Mouse (Mus musculus): Measurements from ENCODE around the gene Kirrel3.

The Kirrel3 gene

GRCm38 (mm10) chr9:34993467-34994211, 507.9 kb downstream of the Kirrel3 start:
- peak; percentile 91 for DNase-seq

DNA sequence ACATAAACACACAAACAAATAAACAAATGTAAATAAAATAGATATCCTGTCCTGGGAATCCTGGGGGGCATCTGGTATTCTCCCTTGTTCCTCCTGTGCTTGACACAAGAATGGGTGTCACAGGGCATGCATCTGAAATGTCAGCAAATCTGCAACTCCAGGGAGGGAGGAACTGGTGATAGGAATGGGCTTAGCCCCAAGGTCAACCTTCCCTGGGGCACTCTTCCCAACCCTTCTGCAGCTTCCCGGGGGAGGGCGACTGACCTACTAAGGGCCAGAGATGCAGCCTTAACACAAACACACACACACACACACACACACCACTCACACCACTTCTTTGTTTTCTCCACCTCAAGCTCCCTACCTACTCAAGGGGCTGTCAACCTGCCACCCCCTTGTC, 509.4 kb downstream of the Kirrel3 start:
- no peak for DNase-seq

DNA sequence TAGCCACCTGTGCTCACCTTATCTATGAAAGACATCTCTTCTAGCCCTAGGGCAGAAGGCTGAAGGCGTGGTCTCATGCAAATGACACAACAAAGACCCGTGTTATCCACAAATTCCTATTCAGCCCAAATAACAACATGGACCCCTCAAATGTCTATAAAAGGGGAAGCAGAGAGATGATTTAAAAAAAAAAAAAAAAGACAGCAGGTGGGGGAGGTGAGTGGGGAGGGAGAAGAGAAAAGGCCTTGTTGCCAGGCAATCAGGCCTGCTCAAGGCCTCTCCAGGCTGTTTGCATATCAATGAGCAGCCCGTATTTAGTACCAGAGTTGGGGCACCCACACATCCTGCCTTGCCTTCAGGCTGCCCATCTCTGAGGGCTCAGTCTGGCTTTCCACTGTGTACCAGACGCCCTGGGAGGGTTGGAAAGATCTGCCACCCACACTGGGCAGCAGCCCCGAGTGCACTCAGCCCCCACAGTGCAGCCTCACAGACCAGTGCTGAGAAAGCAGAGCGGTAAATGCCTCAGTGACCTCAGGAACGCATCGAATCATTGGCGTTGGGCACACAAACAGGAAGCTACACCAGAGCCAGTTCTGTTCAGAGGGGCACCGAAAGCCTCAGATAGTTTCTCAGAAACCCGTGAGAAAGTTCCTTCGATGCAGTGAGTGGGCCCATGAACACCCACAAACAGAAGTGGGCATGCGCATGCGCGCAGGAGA, 510.1 kb downstream of the Kirrel3 start:
- DNase-seq: no peak

- DNase-seq: no peak
Measured at GRCm38 (mm10) chr9:34997880-34998865, 512.5 kb downstream of the Kirrel3 start.

DNA sequence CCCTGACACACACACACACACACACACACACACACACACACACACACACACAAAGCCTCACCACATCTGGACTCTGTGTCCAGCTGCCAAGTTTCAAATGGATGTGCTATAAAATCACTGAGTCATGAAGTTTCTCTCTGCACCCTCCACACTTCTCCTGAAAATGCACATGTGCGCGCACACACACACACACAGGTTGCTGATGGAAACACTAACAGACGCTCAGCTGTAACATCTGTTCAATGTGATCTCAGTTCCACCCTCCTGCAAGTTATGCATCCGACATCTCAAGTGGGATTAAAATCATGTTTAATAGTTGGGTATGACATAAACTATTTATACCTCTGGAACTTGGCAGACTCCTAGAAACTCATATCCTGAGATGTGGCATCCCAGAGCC, 518.4 kb downstream of the Kirrel3 start:
- DNase-seq: no peak

DNA sequence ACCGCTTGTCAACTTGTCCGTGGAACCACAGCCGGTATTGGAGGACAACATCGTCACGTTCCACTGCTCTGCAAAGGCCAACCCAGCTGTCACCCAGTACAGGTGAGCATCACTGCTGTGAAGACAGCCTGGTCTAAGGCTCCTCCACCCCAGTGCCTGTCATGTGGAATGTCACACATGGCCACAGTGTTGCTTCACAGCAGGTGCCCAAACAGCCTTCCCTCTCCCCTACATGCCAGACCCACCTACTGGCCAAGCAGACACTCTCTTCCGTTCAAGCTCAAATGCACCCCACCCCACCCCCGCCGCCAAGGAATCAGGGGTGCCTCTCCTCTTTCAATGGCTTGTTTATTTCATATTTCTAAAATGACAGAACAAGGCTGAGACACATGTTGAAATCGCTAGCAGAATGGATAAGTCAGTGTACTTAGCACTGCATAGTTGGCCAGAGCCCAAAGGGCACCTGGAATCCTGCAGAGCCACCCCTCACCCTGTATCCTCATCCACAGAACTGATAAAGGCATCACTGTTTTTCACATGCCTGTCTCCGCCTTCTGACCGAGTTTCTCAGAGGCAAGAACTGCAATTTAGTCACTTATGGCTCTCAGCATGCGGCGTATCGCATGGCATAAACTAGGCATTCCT, 522.1 kb downstream of the Kirrel3 start:
- no peak for DNase-seq

DNA sequence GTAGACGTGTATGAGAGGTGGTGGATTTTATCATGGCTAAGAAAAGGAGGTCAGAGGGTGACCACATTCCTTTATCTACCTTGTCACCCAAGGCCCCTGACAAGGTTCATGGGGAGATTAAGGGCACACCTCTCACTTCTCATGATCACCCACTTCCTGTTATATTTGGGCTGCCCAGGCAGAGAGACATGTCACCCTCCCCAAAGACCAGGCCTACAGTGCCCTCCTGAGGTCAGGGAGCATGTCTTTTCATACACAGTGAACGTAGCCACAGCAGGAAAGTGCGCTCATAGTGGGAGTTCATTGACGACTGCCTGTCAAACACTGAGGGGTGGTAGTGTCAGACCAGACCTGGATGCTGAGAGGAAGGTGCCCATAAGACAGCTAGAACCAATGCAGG, 531.1 kb downstream of the Kirrel3 start:
- peak; percentile 63 for DNase-seq

- DNase-seq: peak; percentile 52
Measured at GRCm38 (mm10) chr9:35017563-35017962, 531.9 kb downstream of the Kirrel3 start.

DNA sequence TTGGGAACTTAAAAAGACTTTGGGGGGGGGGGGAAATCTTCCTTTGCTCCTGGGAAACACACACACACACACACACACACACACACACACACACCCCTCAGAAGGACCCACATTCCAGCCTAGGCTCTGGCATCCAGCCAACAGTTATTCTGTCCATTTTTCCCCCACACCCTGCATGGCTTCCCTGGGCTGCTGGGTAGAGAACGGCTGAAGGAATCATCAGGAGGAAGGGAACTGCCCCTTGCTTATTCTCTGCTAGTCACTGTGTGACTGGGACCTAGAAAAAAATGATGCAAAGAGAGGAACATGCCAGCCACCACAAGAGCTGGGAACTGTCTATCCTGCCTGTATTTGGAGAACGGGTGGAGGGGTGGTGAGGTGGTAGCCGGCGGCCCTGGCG, 532.4 kb downstream of the Kirrel3 start:
- DNase-seq: no peak

GRCm38 (mm10) chr9:35019372-35019771, 533.7 kb downstream of the Kirrel3 start:
- peak; percentile 82 for DNase-seq

DNA sequence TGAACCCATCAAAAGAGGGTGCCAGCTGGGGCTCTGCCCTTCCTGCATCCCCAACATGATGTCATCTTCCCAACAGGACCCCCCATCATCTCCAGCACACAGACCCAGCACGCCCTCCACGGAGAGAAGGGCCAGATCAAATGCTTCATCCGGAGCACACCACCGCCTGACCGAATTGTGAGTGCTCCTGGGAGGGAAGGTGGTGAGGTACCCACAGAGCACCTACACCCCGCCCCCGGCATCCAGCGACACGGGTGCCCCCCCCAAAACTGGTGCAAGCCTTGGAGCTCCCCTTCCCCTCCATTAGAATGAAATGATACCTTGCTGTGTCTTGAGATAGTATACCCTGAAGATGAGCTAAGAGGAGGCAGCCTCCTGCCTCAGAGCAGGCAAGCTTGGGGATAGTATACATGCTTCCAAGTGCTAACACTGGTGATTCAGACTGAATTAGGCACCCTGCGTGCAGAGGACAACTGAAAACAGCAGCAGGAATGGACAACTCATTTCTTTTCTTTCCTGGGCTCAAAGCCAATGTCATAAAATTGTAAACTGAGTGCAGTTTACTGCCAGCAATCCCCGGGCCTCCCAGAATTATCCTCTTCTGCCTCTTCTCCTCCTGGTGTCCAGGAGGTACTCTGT, 534.4 kb downstream of the Kirrel3 start:
- peak; percentile 45 for DNase-seq

DNA sequence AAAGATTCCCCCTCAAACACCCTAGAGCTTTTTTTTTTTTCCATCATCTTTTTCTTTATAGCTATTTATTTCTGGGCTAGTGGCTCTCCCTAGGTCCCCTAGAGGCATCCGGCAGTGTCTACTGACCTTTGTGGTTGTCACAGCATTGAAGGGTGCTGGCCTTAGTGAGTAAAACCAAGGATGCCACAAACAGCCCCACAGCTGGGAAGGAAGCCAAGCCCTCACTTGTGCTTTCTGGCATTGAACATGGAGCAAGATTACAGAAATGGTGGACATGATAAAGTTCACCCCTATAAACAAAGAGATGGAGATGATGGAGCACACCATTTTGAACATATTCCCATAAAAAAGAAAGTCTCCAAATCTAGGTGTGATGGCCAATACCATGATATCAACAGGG, 536.0 kb downstream of the Kirrel3 start:
- DNase-seq: no peak

DNA sequence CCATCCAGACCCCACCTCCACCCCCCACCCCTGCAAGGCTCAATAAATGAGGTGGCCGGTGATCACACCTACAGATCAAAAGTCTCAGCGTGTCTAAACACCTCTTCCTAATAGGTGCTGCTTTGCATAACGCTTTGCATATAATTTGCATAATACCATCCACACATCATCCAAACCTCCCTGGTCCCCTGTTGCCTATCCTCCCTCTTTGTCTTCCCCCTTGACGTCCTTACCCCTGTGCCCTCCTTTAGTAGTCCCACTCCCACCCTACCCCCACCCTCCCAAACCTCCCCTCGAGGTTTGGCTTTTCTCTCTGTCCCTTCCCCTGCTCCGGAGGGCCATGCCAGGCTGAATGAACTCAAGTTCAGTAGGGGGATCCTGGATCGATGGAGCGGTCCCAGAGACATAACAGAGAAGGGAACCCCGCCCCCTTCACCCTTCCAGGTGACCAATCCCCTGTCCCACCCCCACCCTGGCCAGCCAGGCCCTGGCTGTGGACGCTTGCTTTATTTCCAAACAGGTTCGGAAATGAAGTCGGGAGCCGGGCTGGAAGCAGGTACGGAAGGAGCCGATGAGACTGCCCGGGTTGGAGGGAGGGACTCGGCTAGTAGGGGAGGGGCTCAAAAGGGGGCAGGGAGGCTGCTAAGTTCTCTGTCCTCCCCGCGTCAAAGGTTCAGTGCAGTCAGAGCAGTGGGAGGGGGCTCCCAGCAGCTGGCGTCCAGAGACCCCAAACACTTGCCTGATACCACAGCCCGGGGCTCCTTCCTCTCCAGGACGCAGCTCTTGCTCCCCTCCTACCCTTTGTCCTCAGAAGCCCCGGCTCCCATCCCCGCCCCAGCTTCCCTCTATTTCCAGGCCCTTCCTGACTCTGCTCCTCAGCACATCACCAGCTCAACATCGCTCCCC, 539.1 kb downstream of the Kirrel3 start:
- DNase-seq: no peak

- no peak for DNase-seq
Measured at GRCm38 (mm10) chr9:35026311-35026710, 540.6 kb downstream of the Kirrel3 start.

DNA sequence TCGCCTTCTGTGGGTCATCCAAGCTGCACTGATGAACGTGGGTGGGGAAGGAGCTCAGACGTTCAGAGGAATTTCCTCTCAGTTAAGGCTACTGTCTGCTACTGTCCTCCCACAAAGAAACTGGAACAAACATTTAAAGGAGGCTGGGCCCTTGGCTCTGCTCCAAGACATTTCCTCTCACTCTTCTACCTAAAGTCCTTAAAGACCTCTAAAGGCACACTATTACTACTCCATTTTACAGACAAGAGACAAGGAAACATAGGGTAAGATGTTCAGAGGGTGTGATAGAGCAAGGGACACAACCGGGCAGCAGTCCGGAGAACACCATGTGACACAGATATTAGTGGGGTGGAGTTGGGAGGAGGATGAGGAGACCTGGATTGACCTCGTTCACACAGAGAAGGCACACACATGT, 541.2 kb downstream of the Kirrel3 start:
- DNase-seq: no peak

GRCm38 (mm10) chr9:35027382-35027997, 541.8 kb downstream of the Kirrel3 start:
- no peak for DNase-seq

DNA sequence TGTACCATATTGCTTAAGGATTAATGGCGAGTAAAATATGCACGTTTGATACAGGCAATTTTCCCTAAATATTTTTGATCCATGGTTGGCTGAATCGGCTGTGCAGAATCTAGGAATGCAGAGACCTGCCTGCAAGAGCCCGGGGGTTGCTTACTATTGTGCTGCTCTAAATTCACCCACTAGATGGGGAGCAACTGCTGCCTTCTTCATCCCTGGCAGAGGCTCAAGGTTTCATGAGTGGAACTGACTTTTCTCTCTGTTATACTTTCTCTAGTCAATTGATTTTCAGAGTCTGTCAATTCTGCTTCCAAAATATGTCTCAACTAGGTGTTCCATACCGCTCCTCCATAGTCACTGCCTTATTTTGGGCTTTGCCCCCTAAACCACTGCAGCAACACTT, 545.1 kb downstream of the Kirrel3 start:
- no peak for DNase-seq

- no peak for DNase-seq
Measured at GRCm38 (mm10) chr9:35032457-35032856, 546.8 kb downstream of the Kirrel3 start.

DNA sequence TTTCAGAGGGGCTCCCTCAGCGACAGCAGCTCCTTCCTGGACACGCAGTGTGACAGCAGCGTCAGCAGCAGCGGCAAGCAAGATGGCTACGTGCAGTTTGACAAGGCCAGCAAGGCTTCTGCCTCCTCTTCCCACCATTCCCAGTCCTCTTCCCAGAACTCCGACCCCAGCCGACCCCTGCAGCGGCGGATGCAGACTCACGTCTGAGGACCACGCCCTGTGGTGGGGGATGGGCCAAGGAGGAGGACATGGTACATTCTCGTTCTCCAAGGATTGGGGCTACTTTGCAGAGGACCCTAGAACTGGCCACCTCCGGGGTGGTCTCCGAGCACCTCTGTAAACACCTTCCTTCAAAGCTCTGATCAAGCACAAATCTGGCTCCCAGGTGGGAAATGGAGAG, 549.4 kb downstream of the Kirrel3 start:
- no peak for DNase-seq

DNA sequence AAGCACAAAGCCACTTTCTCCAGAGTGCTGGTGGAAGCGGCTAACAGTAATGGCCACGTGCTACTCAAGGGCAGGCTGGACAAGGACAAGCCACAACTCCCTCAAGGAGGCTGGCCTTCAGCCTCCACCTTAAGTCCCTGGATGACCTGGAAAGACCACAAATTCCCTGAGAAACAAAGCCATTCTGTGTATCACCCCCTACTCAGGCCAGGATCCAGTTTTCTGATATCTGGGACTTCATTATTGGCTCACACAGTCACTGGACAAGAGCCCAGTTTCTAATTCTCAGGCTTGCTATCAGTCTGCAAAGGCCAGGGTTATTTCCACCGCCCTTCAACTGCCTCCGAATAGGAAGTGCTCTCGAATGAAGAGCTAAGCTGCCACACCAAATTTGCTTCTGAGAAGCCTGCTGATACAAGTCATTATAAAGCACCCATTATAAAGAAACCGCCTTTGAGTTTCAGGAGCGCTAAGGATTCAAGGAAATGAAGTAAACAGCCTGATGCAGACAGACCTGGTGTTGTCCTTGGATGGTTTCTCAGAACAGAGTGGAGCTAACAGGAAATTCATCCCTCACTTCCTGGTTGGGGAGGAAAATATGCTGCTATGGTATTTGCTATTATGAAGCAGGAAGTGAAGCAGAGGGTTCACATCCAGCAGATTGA, 553.4 kb downstream of the Kirrel3 start:
- no peak for DNase-seq

All from cerebellum, adult 11-12 months (tissue).